Mouse (Mus musculus): ENCODE measurements around the gene Dctn2.
"Not testable (repeated sequence)": the region's sequence is repeated elsewhere in the genome, so short reads cannot be mapped to it uniquely, and the experiment has no call there.

Gene Dctn2

DNA sequence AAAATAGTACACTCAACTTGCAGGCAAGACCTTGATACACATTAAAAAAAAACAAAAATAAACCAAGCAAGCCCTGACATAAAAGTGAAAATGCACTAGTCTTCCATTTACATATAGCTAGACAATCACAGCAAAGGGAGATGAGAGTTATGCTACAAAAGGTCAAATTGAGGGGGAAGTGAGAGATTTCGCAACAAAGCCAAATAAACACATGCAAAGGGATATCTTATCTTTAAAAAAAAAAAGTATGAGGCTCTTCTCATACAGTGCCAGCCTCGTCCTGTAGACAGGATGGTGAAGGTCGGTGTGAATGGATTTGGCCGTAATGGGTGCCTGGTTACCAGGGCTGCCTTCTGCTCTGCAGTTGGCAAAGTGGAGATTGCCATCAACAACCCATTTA, 46.7 kb downstream of the Dctn2 start:
- no peak for DNase-seq (ENCODE audit: low spot score in 2 of 2)

DNA sequence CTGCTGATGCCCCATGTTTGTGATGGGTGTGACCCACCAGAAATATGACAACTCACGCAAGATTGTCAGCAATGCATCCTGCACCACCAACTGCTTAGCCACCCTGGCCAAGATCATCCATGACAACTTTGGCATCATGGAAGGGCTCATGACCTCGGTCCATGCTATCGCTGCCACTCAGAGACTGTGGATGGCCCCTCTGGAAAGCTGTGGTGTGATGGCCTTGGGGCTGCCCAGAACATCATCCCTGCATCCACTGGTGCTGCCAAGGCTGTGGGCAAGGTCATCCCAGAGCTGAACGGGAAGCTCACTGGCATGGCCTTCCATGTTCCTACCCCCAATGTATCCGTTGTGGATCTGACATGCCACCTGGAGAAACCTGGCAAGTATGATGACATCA, 47.3 kb downstream of the Dctn2 start:
- not testable (repeated sequence) for DNase-seq (ENCODE audit: low spot score in 2 of 2)

DNA sequence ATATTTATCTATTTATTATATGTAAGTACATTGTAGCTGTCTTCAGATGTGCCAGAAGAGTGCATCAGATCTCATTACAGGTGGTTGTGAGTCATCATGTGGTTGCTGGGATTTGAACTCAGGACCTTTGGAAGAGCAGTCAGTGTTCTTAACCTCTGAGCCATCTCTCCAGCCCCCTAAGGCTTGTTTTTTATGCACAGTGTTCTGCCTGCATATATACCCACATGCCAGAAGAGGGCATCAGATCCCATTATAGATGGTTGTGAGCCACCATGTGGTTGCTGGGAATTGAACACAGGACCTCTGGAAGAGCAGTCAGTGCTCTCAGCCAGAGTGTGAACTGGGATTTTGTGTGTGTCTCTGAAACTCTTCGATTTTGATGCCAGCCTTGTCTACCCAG, 48.8 kb downstream of the Dctn2 start:
- DNase-seq (ENCODE audit: low spot score in 2 of 2) = not testable (repeated sequence)

DNA sequence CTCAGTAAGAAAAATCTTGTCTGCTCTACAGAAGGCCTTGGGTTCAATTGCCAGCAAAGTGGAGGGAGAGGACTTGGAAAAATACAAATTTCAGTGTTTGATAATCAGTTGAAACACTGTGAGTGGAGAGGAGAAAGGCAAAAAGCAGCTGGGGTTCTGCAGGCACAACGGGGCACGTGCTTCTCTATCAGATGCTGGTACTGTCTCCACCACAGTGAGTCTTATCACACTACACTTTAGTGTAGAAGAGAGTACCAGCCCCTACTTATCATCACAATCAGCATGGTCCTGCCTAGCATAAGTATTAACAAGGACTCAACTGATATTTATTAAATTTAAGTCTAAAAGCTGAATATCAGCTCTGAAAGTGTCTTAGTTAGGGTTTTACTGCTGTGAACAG, 51.1 kb downstream of the Dctn2 start:
- DNase-seq (ENCODE audit: low spot score in 2 of 2) = no peak

DNA sequence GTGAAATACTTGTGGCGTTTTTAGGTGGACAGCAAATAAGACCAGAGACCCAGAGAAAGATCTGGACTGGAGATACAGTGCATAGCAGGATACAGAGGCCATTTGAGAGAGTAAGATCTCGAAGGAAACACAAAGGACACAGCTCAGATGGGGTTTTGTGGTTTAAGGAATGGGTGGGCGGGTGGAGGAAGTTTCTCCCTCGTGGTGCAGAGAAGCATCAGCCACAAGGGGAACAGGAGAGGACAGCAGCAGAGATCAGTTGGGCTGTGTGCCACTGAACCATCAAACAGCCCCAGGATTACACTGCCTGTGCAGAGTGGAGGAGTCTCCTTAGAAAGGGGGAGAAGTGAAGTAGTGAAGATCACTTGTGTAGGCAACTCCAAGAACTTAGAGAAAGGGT, 51.8 kb downstream of the Dctn2 start:
- DNase-seq (ENCODE audit: low spot score in 2 of 2) = no peak

DNA sequence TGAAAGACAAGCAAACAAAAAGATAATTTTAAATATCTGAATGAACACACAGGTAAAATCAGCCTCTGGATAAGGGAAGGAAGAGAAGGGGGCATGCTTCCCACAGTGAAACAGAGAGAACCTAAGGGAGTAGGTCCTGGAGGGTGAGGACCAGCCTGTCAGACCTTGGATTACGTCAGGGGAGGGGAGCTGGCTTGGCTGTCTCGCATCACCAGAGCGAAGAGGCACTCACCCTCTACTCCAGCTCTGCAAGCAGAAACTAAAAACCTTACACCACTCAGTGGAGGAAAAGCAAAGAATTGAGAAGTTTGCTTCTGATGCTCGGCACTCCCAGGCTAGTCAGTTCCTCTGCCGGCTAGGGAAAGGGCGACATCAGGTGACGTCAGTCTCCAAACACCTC, 53.8 kb downstream of the Dctn2 start:
- DNase-seq (ENCODE audit: low spot score in 2 of 2) = no peak

DNA sequence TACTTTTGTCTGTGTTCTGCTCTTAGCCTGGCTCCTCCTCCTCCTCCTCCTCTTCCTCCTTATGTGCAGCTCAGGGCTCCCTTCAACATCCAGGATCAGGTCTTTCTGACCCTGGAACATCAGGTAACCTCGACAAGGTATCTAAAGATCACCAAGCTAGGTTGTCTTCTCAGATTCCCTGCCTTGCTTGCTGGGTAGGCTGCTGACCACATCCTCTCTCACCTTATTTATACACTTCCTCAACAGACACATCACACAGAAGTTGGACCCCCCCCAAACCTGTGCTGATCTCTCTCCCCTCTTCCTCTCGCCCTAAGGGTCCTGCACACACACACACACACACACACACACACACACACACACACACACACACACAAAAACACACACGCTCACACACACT, 55.5 kb downstream of the Dctn2 start, which contains the start of gene Arhgap9:
TSS of gene Arhgap9 (plus strand) at position 344 of the 400 bp plus-strand sequence.
- no peak for DNase-seq (ENCODE audit: low spot score in 2 of 2)

DNA sequence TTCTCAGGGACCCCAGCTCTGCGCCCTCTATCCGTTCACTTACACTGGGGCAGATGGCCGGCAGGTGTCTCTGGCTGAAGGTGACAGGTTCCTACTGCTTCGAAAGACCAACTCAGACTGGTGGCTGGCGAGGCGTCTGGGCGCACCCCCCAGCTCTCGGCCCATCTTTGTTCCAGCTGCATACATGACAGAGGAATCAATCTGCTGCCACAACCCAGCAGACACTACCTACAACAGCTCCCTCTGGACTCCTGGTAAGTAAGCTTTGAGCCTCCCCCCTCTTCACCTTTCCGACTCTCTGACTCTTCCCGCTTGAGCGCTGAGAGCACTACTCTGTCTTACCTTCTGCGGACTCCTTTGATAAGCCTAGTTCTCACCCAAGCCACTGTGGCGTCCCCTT, 56.0 kb downstream of the Dctn2 start:
- no peak for DNase-seq (ENCODE audit: low spot score in 2 of 2)

DNA sequence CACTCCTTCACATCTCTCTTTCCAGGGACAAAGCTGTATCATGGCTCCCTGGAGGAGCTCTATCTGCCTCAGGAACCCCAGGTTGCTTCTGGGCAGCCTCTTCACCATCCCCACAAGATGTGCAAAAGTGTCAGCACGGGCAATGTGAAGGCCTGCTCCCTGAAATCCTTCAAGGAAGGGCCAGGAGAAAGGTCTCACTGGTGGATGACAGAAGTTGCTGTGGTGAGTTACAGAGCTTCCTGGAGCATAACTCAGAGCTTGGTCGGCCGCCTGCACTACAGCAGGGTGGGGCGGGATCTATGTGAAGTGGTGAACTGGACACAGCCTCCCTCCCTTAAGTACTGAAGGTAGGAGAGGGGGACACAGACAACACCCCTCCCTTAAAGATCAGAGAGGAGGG, 56.5 kb downstream of the Dctn2 start:
- DNase-seq (ENCODE audit: low spot score in 2 of 2) = no peak

DNA sequence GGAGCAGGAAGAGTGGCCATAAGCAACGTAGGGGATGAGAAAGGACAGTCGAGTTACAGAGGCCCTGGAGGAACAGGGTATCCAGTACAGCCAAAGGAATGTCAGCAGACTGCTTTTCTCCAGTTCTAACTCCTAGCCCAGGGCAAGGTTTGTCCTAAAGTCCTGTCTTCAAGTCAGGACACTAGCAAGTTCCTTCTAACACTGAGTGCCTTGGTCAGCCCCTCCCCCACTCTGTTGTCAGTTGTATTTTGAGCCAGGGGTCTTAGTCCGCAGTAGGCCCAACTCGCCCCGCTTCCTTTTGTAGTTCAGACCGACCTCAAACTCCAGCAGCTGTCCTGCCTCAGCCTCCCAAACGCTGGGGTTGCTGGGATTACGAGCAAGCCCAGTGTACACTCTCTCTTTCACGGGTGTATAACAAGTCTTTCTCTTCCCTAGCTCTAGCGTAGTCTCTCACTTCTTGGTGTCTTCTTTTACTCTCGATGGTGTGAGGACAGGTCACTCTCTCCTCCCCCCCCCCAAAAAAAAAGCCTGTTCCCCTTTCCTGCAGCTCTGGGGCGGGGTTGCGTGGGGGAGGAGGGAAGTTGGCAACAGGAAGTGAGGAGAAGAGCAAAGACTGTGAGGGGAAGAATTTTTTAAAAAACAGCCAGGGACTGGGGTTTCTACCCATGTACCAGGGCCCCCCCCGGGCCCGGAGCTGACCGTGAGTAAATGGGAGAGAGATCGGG, 57.1 kb downstream of the Dctn2 start:
- no peak for DNase-seq (ENCODE audit: low spot score in 2 of 2)

DNA sequence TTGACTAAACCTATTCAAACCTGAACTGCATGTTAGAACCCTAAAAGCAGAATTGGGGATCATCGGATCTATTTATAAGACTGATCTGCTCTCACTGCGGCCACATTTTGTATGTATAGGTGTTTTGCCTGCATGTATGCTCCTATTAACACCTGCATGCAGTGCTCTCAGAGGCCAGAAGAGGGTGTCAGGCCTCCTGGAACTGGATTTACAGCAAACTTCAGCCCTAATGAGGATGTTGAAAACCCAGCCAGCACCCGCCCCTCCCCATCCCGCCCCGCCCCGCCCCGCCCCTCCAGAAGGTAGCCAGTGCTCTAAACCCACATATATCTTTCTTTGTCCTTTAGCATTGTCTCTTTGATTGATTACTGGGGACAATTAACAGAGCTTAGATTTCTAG, 58.3 kb downstream of the Dctn2 start:
- DNase-seq (ENCODE audit: low spot score in 2 of 2) = no peak

DNA sequence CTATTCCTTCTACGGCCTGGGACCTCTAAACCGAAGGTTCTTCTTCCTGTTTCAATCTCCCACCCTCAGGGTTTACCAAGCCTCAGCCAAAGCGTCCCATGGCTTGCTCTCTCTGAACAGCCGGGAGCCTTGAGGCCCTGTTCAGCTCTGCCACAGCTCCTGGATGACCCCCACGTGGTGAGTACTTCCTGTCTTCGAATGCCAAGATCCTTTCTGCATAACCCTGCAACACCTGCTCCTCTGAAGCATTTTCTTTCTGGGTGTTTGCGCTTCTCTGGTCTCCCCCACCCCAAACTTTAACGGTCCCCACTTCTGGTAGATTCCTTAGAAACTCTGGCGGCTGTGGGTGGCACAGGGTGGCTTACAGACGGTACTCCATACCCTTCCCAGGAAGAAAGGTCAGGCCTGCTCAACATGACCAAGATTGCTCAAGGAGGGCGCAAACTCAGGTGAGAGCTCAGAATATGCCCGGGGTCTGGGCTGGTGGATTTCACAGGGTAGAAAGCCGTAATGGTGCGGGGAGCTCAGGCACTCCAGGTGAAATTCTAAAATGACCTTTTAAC, 59.4 kb downstream of the Dctn2 start:
- DNase-seq (ENCODE audit: low spot score in 2 of 2) = no peak

DNA sequence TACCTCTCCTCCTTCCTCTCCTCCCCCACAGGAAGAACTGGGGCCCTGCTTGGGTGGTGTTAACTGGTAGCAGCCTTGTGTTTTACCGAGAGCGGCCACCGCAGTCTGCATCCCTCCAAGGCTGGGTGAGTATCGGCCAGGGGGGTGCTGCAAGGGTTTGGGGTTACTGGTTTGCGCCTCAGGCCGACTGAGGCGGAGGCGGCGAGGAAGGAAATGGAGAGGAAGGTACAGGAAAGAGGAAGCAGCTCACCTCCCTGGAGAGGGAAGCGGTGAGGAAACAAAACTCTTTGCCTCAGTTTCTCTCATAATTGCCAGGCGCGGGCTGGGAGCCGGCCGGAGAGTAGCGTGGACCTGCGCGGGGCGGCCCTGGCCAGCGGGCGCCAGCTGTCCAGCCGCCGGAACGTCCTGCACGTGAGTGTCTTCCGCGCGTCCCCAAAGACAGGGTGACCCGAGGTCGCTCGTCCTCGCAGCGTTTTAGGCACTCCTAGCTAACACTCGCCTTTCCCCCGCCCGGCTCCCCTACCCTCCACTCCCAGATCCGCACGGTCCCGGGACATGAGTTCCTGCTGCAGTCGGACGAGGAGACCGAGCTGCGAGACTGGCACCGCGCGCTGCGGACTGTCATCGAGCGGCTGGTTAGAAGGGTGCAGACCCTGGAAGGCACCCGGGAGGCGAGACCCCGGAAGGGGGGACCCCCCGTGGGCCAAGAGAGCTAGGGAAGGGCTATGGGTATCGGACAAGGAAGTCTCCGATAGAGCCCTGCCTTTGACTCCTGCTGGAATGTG, 60.0 kb downstream of the Dctn2 start:
- no peak for DNase-seq (ENCODE audit: low spot score in 2 of 2)

DNA sequence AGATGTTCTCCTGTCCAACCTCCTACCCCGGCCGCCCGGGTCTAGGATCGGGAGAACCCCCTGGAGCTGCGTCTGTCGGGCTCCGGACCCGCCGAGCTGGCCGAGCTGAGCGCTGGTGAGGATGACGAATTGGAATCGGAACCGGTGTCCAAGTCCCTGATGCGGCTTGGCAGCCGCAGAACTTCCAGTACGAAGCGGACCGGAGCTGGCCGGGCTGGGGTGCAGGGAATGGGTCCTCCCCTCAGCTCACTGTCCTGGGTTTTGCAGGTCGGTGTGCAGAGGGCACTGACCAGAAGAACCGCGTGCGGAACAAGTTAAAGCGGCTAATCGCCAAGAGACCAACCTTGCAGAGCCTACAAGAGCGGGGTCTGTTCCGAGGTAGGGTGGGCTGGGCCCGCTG, 60.7 kb downstream of the Dctn2 start:
- no peak for DNase-seq (ENCODE audit: low spot score in 2 of 2)

DNA sequence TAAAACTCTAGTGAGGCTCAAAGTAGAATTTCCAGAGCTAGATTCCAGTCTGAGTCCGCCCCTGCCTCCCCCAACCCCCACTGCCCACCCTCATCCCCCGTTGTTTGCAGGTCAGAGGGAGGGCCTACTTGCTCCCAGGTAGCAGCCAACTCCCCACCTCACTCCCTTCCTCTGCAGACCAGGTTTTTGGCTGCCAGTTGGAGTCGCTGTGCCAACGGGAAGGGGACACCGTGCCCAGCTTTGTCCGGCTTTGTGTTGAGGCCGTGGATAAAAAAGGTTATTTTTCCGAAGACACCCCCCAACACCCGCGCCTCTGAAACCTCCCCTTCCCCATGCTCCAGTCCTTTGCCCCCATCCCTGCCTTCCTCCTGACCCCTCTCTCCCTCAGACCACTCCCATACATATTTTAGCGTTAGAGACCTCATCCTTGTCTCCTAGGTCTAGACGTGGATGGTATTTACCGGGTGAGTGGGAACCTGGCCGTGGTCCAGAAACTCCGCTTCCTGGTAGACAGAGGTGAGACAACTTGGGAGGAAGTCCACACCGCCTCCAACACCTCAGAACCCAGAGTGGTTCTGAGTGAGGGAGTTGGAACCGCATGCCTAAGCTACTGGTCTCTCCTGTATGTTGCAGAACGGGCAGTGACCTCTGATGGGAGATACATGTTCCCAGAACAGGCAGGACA, 61.4 kb downstream of the Dctn2 start:
- DNase-seq (ENCODE audit: low spot score in 2 of 2) = no peak

DNA sequence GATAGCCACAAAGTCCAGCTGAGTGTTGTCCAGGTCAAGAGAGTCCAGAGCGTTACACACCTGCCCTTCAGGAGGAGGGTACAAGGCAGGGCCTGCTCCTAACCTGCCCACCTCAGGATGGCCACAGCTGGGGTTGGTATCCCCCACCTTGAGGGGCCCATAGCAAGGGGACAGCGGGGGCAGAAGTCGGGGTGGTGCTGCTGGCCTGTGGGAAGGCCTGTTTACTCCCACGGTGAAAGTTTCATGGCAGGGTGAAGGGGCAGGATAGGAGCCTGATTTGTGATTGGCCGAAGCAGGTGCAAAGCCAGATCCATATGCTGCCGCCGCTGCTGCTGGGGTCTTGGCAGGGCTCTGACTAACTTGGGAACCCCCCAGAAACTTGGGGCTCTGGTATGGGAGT, 64.0 kb downstream of the Dctn2 start:
- DNase-seq (ENCODE audit: low spot score in 2 of 2) = no peak

All from left cerebral cortex, adult 9 months (tissue).